Mouse (Mus musculus) MEL (cell line): ENCODE data around the gene Dhcr7.

ENCODE experiments used
- CTCF ChIP-seq, 3 experiments: IDR thresholded peaks in 2 of 3; conservative IDR thresholded peaks in 1 of 3; 2 replicates each; pipeline ENCODE4 v1.5.1; 2011 to 2012; ENCODE audit warnings: low read length in 3 of 3, low read depth in 2 of 3, mild to moderate bottlenecking in 2 of 3, improper control_type of control experiment in 1 of 3, inconsistent platforms in 1 of 3, mixed read lengths in 1 of 3, moderate library complexity in 1 of 3; ENCODE audit not compliant: control insufficient read depth in 1 of 3, insufficient read depth in 1 of 3, poor library complexity in 1 of 3, severe bottlenecking in 1 of 3
- MAFK ChIP-seq: IDR thresholded peaks from 2 replicates; pipeline ENCODE4 v1.6.1; 2011; ENCODE audit warnings: low read depth, mild to moderate bottlenecking, low read length, improper control_type of control experiment, borderline replicate concordance
- POLR2A ChIP-seq, 2 experiments: IDR thresholded peaks; 2 replicates each; pipeline ENCODE4 v1.6.1; 2011 to 2012; ENCODE audit warnings: low read length in 2 of 2, mild to moderate bottlenecking in 2 of 2, control low read depth in 1 of 2, improper control_type of control experiment in 1 of 2, low read depth in 1 of 2, moderate library complexity in 1 of 2; ENCODE audit not compliant: control insufficient read depth in 1 of 2, insufficient read depth in 1 of 2, poor library complexity in 1 of 2
- SMC3 ChIP-seq: IDR thresholded peaks from 2 replicates; pipeline ENCODE4 v1.6.1; 2011; ENCODE audit warnings: low read depth, low read length, improper control_type of control experiment
- TCF12 ChIP-seq: IDR thresholded peaks from 2 replicates; pipeline ENCODE4 v1.6.1; 2014; ENCODE audit warnings: low read depth, mild to moderate bottlenecking, inconsistent platforms, low read length, improper control_type of control experiment, moderate library complexity

DNA sequence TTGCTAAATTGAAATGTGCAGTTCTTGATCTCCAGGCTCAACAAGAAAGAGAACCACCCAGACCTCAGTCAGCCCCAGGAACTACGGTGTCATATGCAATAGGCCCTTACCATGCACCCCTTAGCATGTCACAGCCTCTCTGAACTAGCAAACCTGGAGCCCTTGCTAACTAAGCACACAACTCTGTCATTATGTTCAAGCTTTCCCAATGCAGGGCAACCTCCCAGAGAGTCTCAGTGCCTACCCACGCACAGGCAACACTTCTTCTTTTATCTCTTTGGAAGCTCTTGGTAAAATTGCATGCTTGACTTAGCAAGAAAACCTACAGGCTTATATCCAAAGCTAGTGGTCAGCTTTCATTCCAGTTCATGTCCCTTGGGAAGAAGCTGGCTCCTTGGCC lies 68.2 kb downstream of the Dhcr7 start:
- TF ChIP-seq POLR2A (IDR thresholded peaks at IDR 0.05; ENCODE audit: control insufficient read depth in 1 of 2, insufficient read depth in 1 of 2, low read depth in 1 of 2, low read length in 2 of 2, poor library complexity in 1 of 2) (no peak), TCF12 (no peak), CTCF (IDR thresholded peaks at IDR 0.05 in 2 of 3, conservative IDR thresholded peaks at IDR 0.05 in 1 of 3; ENCODE audit: control insufficient read depth in 1 of 3, insufficient read depth in 1 of 3, low read depth in 2 of 3, low read length in 3 of 3, poor library complexity in 1 of 3, severe bottlenecking in 1 of 3) (no peak), MAFK (no peak), SMC3 (no peak)
